Mouse (Mus musculus): ENCODE data around the gene Arl8a. TPM values are rescaled to one million over a fixed set of nuclear protein-coding genes. Genes with fewer than 3 reads are reported as not detected.
A peak's percentile ranks its signal among the peaks of the same experiment; 100 is the strongest.

The Arl8a gene
- polyA plus RNA-seq, 1 experiment from 2014 or later: 370 TPM

- ATAC-seq (ENCODE audit: low read depth): no peak
- Histone ChIP-seq H3K4me2 (ENCODE audit: low read depth, low read length) (no peak overlapping the region), H3K9ac (replicated peaks; ENCODE audit: low read depth, low read length) (no peak overlapping the region), H3K27me3 (ENCODE audit: control insufficient read depth, insufficient read depth, low read length) (no peaks in the 10 kb centered on the region), H3K27ac (ENCODE audit: low read depth, low read length) (no peak overlapping the region), H3K36me3 (ENCODE audit: control insufficient read depth, insufficient read depth, low read length) (no peaks in the 10 kb centered on the region), H3K4me3 (ENCODE audit: low read depth, low read length) (no peak overlapping the region), H3K9me3 (ENCODE audit: control insufficient read depth, low read length) (no peaks in the 10 kb centered on the region), H3K4me1 (ENCODE audit: control insufficient read depth, insufficient read depth, low read length) (peaks cover 11% of the 10 kb centered on the region)
- WGBS: 93% methylated on average over 2 of the region's 2 CpGs
Observed at GRCm38 (mm10) chr1:135143940-135144339, 2.7 kb upstream of the Arl8a start.

- H3K9ac ChIP-seq (replicated peaks; ENCODE audit: low read depth, low read length): peak overlapping the region; percentile 99
- peak; percentile 68 for ATAC-seq (ENCODE audit: low read depth)
- H3K27ac ChIP-seq (ENCODE audit: low read depth, low read length): peak overlapping the region; percentile 98
- under 1% methylated on average over 62 of the region's 69 CpGs for WGBS
- no peaks in the 10 kb centered on the region for H3K27me3 ChIP-seq (ENCODE audit: control insufficient read depth, insufficient read depth, low read length)
- H3K36me3 ChIP-seq (ENCODE audit: control insufficient read depth, insufficient read depth, low read length): 0 out of 2 replicates have a peak, but pooled peaks cover 5% of the 10 kb centered on the region
- H3K9me3 ChIP-seq (ENCODE audit: control insufficient read depth, low read length): no peaks in the 10 kb centered on the region
- peak overlapping the region; percentile 98 for H3K4me3 ChIP-seq (ENCODE audit: low read depth, low read length)
- peaks cover 24% of the 10 kb centered on the region for H3K4me1 ChIP-seq (ENCODE audit: control insufficient read depth, insufficient read depth, low read length)
- peak overlapping the region; percentile 92 for H3K4me2 ChIP-seq (ENCODE audit: low read depth, low read length)
Observed at GRCm38 (mm10) chr1:135146946-135147701, 500 bp downstream of the Arl8a start.

DNA sequence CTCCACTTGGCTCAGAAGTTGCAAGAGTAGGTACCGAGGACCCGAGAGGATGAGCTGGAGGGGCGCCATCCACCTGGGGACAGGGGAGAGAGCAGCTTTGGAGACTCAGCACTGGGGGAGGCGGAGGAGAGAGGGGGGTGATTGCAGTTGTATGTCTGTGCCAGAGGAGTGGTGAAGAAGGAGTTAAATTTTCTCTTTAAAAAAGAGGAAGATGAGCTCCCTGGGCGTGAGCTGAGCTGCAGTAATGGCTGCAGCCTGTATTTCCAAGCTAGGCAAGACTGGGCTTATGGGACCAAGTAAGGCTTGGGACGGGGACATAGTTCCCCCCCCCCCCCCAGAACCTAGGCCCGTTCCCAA is 1.1 kb downstream of the Arl8a start:
- Histone ChIP-seq H3K9ac (replicated peaks; ENCODE audit: low read depth, low read length) (peak overlapping the region; percentile 99), H3K4me3 (ENCODE audit: low read depth, low read length) (peak overlapping the region; percentile 98), H3K27me3 (ENCODE audit: control insufficient read depth, insufficient read depth, low read length) (no peaks in the 10 kb centered on the region), H3K36me3 (ENCODE audit: control insufficient read depth, insufficient read depth, low read length) (0 out of 2 replicates have a peak, but pooled peaks cover 5% of the 10 kb centered on the region), H3K4me2 (ENCODE audit: low read depth, low read length) (peak overlapping the region; percentile 92), H3K27ac (ENCODE audit: low read depth, low read length) (peak overlapping the region; percentile 98), H3K4me1 (ENCODE audit: control insufficient read depth, insufficient read depth, low read length) (peaks cover 24% of the 10 kb centered on the region), H3K9me3 (ENCODE audit: control insufficient read depth, low read length) (no peaks in the 10 kb centered on the region)
- peak; percentile 5 for ATAC-seq (ENCODE audit: low read depth)
- WGBS: 2% methylated on average over 7 of the region's 7 CpGs

DNA sequence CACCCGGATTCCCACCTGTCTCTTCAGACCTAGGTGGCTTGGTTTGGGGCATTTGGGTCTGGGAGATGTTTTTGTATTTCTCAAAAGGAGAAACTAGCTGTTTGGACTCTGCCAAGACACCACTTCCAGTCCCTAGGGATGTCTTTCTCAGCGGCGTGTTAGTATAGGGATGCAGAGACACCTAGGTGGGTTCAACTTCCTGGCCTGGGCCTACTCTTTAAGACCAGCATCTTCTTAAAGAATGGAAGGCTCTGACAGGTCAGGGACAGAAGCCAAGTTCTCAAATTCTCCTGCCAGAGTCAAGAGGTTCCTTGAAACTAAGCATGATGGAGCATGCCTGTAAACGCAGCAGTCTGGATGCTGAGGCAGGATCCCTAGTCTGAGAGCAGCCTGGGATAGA is 1.9 kb downstream of the Arl8a start:
- H3K36me3 ChIP-seq (ENCODE audit: control insufficient read depth, insufficient read depth, low read length): 0 out of 2 replicates have a peak, but pooled peaks cover 5% of the 10 kb centered on the region
- H3K4me3 ChIP-seq (ENCODE audit: low read depth, low read length): peak overlapping the region; percentile 98
- peaks cover 24% of the 10 kb centered on the region for H3K4me1 ChIP-seq (ENCODE audit: control insufficient read depth, insufficient read depth, low read length)
- peak overlapping the region; percentile 92 for H3K4me2 ChIP-seq (ENCODE audit: low read depth, low read length)
- WGBS: 55% methylated on average over 4 of the region's 4 CpGs
- no peak for ATAC-seq (ENCODE audit: low read depth)
- peak overlapping the region; percentile 99; the same call in 1 of the 2 replicates for H3K9ac ChIP-seq (replicated peaks; ENCODE audit: low read depth, low read length)
- peak overlapping the region; percentile 98 for H3K27ac ChIP-seq (ENCODE audit: low read depth, low read length)
- H3K9me3 ChIP-seq (ENCODE audit: control insufficient read depth, low read length): no peaks in the 10 kb centered on the region
- no peaks in the 10 kb centered on the region for H3K27me3 ChIP-seq (ENCODE audit: control insufficient read depth, insufficient read depth, low read length)

DNA sequence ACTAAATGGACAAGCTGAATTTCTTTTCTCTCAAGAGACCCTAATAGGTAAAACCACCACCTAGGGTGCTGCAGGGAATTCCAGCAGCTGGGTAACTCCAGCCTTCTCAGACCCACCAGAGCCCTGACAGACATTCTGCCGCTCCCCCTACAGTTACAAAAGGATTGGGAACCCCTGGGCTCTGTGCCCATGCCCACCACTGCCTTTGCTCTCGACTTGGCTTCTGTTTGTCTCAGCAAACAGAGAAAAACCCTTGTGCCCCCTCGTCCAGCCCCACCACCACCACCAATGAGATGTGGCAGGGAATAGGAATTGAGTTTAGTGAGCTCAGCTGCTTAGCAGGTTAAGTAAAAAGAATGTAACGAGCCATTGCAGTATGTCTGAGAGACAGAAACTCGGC is 2.4 kb downstream of the Arl8a start:
- no peak for ATAC-seq (ENCODE audit: low read depth)
- Histone ChIP-seq H3K4me2 (ENCODE audit: low read depth, low read length) (peak overlapping the region; percentile 92), H3K4me3 (ENCODE audit: low read depth, low read length) (peak overlapping the region; percentile 98)

DNA sequence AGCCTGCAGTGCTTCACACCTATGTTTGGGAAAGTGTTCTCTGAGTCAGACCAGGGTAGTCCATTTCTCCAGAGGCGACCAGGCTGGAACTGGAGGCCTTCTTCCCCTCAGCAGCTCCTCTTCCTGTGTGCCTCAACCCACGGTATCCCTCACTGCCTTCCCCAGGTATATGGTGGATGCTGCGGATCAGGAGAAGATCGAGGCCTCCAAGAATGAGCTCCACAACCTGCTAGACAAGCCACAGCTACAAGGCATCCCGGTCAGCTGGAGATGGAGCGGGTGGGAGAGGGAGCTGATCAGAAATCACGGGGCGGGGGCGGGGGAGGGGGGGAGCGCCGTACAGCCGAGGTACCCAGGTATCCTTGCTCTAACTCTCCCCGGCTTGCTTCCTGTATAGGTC is 7.4 kb downstream of the Arl8a start:
- 18% methylated on average over 13 of the region's 13 CpGs for WGBS
- Histone ChIP-seq H3K4me2 (ENCODE audit: low read depth, low read length) (peak overlapping the region; percentile 37; the same call in 1 of the 2 replicates), H3K9ac (replicated peaks; ENCODE audit: low read depth, low read length) (peak overlapping the region; percentile 56), H3K4me1 (ENCODE audit: control insufficient read depth, insufficient read depth, low read length) (peaks cover 22% of the 10 kb centered on the region), H3K9me3 (ENCODE audit: control insufficient read depth, low read length) (no peaks in the 10 kb centered on the region), H3K27ac (ENCODE audit: low read depth, low read length) (peak overlapping the region; percentile 94), H3K27me3 (ENCODE audit: control insufficient read depth, insufficient read depth, low read length) (no peaks in the 10 kb centered on the region), H3K36me3 (ENCODE audit: control insufficient read depth, insufficient read depth, low read length) (peaks cover 21% of the 10 kb centered on the region), H3K4me3 (ENCODE audit: low read depth, low read length) (no peak overlapping the region)
- ATAC-seq (ENCODE audit: low read depth): peak; percentile 35

More for the DNA sequence above, 2.4 kb downstream of the Arl8a start:
- Histone ChIP-seq H3K36me3 (ENCODE audit: control insufficient read depth, insufficient read depth, low read length) (0 out of 2 replicates have a peak, but pooled peaks cover 5% of the 10 kb centered on the region), H3K27me3 (ENCODE audit: control insufficient read depth, insufficient read depth, low read length) (no peaks in the 10 kb centered on the region), H3K9me3 (ENCODE audit: control insufficient read depth, low read length) (no peaks in the 10 kb centered on the region), H3K27ac (ENCODE audit: low read depth, low read length) (peak overlapping the region; percentile 62; the same call in 1 of the 2 replicates), H3K4me1 (ENCODE audit: control insufficient read depth, insufficient read depth, low read length) (peaks cover 27% of the 10 kb centered on the region), H3K9ac (replicated peaks; ENCODE audit: low read depth, low read length) (no peak overlapping the region)
- WGBS: 42% methylated on average over 5 of the region's 5 CpGs

- H3K9me3 ChIP-seq (ENCODE audit: control insufficient read depth, low read length): no peaks in the 10 kb centered on the region
- peak overlapping the region; percentile 37; the same call in 1 of the 2 replicates for H3K4me2 ChIP-seq (ENCODE audit: low read depth, low read length)
- H3K4me1 ChIP-seq (ENCODE audit: control insufficient read depth, insufficient read depth, low read length): peaks cover 18% of the 10 kb centered on the region
- no peaks in the 10 kb centered on the region for H3K27me3 ChIP-seq (ENCODE audit: control insufficient read depth, insufficient read depth, low read length)
- 4% methylated on average over 14 of the region's 14 CpGs for WGBS
- 0 out of 2 replicates have a peak overlapping the region, but pooled peaks have one; percentile 2 for H3K4me3 ChIP-seq (ENCODE audit: low read depth, low read length)
- H3K9ac ChIP-seq (replicated peaks; ENCODE audit: low read depth, low read length): peak overlapping the region; percentile 56
- H3K36me3 ChIP-seq (ENCODE audit: control insufficient read depth, insufficient read depth, low read length): peaks cover 21% of the 10 kb centered on the region
- H3K27ac ChIP-seq (ENCODE audit: low read depth, low read length): peak overlapping the region; percentile 94
- ATAC-seq (ENCODE audit: low read depth): peak; percentile 68
Observed at GRCm38 (mm10) chr1:135154411-135154959, 7.9 kb downstream of the Arl8a start.

GRCm38 (mm10) chr1:135156300-135156699 is 9.7 kb downstream of the Arl8a start:
- no peak overlapping the region for H3K4me3 ChIP-seq (ENCODE audit: low read depth, low read length)
- no peak for ATAC-seq (ENCODE audit: low read depth)
- WGBS: 83% methylated on average over 6 of the region's 6 CpGs
- peaks cover 9% of the 10 kb centered on the region for H3K4me1 ChIP-seq (ENCODE audit: control insufficient read depth, insufficient read depth, low read length)
- H3K36me3 ChIP-seq (ENCODE audit: control insufficient read depth, insufficient read depth, low read length): peaks cover 20% of the 10 kb centered on the region
- H3K27ac ChIP-seq (ENCODE audit: low read depth, low read length): peak overlapping the region; percentile 39; the same call in 1 of the 2 replicates
- no peaks in the 10 kb centered on the region for H3K9me3 ChIP-seq (ENCODE audit: control insufficient read depth, low read length)
- no peak overlapping the region for H3K4me2 ChIP-seq (ENCODE audit: low read depth, low read length)
- no peak overlapping the region for H3K9ac ChIP-seq (replicated peaks; ENCODE audit: low read depth, low read length)
- H3K27me3 ChIP-seq (ENCODE audit: control insufficient read depth, insufficient read depth, low read length): no peaks in the 10 kb centered on the region

DNA sequence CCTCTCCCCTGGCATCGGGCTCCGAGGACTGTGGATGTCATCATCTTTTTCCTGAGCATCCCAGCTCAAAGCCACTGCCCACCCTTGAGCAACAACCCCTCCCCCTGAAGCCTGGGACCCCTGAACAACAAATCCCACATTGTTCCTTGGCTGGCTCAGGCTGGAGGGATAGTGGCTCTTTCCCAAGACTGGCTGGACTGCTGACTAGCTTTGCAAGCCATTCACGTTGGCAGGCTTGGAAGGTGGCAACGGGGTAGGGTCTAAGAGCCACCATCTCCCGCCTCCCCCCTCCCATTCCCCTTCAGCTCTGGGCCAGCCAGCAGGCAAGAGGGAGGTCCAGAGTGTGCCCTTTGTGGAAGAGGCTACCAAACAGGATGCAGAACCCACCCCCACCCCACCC is 12.0 kb downstream of the Arl8a start:
- peaks cover 16% of the 10 kb centered on the region for H3K36me3 ChIP-seq (ENCODE audit: control insufficient read depth, insufficient read depth, low read length)
- H3K9me3 ChIP-seq (ENCODE audit: control insufficient read depth, low read length): no peaks in the 10 kb centered on the region
- H3K9ac ChIP-seq (replicated peaks; ENCODE audit: low read depth, low read length): no peak overlapping the region
- no peak overlapping the region for H3K4me2 ChIP-seq (ENCODE audit: low read depth, low read length)
- H3K4me3 ChIP-seq (ENCODE audit: low read depth, low read length): no peak overlapping the region
- no peaks in the 10 kb centered on the region for H3K27me3 ChIP-seq (ENCODE audit: control insufficient read depth, insufficient read depth, low read length)
- H3K4me1 ChIP-seq (ENCODE audit: control insufficient read depth, insufficient read depth, low read length): peaks cover 9% of the 10 kb centered on the region
- WGBS: 51% methylated on average over 5 of the region's 5 CpGs
- H3K27ac ChIP-seq (ENCODE audit: low read depth, low read length): peak overlapping the region; percentile 70
- peak; percentile 64 for ATAC-seq (ENCODE audit: low read depth)

Measured in neural tube, embryonic 14.5 days (tissue).